Mouse (Mus musculus) midbrain, embryonic 15.5 days (tissue): ENCODE measurements around the gene Adra2c. TPM values are rescaled to one million over a fixed set of nuclear protein-coding genes. Genes with fewer than 3 reads are reported as not detected.

Experiments
- ATAC-seq: fragments of 200-750 bp; cut with Nextera tagmentation; replicated peaks from 2 replicates; pipeline ENCODE4 v1.8.0; 2017; ENCODE audit warnings: moderate TSS enrichment
- H3K27ac ChIP-seq: fragments of 300-500 bp; sonication (generic); 2 replicates; pipeline ENCODE4 v1.5.1; 2015; ENCODE audit warnings: mild to moderate bottlenecking, inconsistent platforms
- H3K27me3 ChIP-seq: fragments of 300-500 bp; sonication (generic); replicated peaks from 2 replicates; pipeline ENCODE4 v1.6.1; 2015; ENCODE audit warnings: inconsistent platforms
- H3K36me3 ChIP-seq: fragments of 300-500 bp; sonication (generic); replicated peaks from 2 replicates; pipeline ENCODE4 v1.6.1; 2015; ENCODE audit warnings: inconsistent platforms
- H3K4me1 ChIP-seq: fragments of 300-500 bp; sonication (generic); 2 replicates; pipeline ENCODE4 v1.6.1; 2015; ENCODE audit warnings: inconsistent platforms
- H3K4me2 ChIP-seq: fragments of 300-500 bp; sonication (generic); 2 replicates; pipeline ENCODE4 v1.6.1; 2015; ENCODE audit warnings: inconsistent platforms, mild to moderate bottlenecking, moderate library complexity
- H3K4me3 ChIP-seq: fragments of 300-500 bp; sonication (generic); 2 replicates; pipeline ENCODE4 v1.5.1; 2015; ENCODE audit warnings: mild to moderate bottlenecking, inconsistent platforms
- H3K9ac ChIP-seq: fragments of 300-500 bp; sonication (generic); 2 replicates; pipeline ENCODE4 v1.6.1; 2015; ENCODE audit warnings: mild to moderate bottlenecking, inconsistent platforms
- H3K9me3 ChIP-seq: fragments of 300-500 bp; sonication (generic); 2 replicates; pipeline ENCODE4 v1.6.1; 2016; ENCODE audit warnings: inconsistent platforms
- WGBS: fragments of 180-500 bp; shearing (Covaris S2); methylation state at CpG from one replicate; pipeline ENCODE4 v1.1.7; 2015; ENCODE audit warnings: mixed read lengths; 5-methylcytosine and 5-hydroxymethylcytosine counted together
- polyA plus RNA-seq: library from polyadenylated mRNA; unstranded; fragments of >200 nt; fragmentation: Nextera tagmentation; extraction: Ambion mirVana; gene quantifications from 2 replicates; pipeline ENCODE4 v1.2.1, GENCODE M21; 2015

Adra2c gene
- polyA plus RNA-seq, 1 experiment from 2014 or later = 0.32 TPM

DNA sequence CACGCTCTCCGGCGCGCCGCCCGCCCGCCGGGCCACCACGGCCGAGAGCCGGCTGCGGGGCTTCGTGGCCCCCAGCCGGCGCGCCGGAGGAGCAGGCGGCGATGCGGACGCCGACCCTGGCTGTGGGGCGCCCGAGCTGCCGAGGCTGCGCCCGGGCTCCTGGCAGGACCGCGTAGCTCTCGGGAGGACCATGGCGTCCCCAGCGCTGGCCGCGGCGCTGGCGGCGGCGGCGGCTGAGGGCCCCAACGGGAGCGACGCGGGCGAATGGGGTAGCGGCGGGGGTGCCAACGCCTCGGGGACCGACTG, 1.5 kb downstream of the Adra2c start:
- H3K4me3 ChIP-seq = peak overlapping the region; percentile 50
- no peaks in the 10 kb centered on the region for H3K36me3 ChIP-seq
- H3K27me3 ChIP-seq = peaks cover 75% of the 10 kb centered on the region
- H3K4me2 ChIP-seq = peak overlapping the region; percentile 91
- WGBS = 0% methylated on average over 43 of the region's 49 CpGs
- no peak for ATAC-seq
- no peaks in the 10 kb centered on the region for H3K9me3 ChIP-seq
- H3K27ac ChIP-seq = no peak overlapping the region
- peak overlapping the region; percentile 38; the same call in 1 of the 2 replicates for H3K9ac ChIP-seq
- H3K4me1 ChIP-seq = peaks cover 27% of the 10 kb centered on the region

DNA sequence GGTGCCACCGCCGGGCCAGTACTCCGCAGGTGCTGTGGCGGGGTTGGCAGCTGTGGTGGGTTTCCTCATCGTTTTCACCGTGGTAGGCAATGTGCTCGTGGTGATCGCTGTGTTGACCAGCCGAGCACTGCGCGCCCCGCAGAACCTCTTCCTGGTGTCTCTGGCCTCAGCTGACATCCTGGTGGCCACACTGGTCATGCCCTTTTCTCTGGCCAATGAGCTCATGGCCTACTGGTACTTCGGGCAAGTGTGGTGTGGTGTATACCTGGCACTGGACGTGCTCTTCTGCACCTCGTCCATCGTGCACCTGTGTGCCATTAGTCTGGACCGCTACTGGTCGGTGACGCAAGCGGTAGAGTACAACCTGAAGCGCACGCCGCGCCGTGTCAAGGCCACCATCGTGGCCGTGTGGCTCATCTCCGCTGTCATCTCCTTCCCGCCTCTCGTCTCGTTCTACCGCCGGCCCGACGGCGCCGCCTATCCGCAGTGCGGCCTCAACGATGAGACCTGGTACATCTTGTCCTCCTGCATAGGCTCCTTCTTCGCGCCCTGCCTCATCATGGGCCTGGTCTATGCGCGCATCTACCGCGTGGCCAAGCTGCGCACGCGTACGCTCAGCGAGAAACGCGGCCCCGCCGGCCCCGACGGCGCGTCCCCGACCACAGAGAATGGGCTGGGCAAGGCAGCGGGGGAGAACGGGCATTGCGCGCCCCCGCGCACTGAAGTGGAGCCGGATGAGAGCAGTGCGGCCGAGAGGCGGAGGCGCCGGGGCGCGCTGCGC, 2.1 kb downstream of the Adra2c start:
- Histone ChIP-seq H3K27ac (no peak overlapping the region), H3K27me3 (peaks cover 75% of the 10 kb centered on the region), H3K9ac (peak overlapping the region; percentile 38; the same call in 1 of the 2 replicates), H3K4me3 (peak overlapping the region; percentile 50), H3K36me3 (no peaks in the 10 kb centered on the region), H3K9me3 (no peaks in the 10 kb centered on the region), H3K4me2 (peak overlapping the region; percentile 91), H3K4me1 (peaks cover 27% of the 10 kb centered on the region)
- ATAC-seq = peak; percentile 65
- WGBS = 4% methylated on average over 75 of the region's 75 CpGs

DNA sequence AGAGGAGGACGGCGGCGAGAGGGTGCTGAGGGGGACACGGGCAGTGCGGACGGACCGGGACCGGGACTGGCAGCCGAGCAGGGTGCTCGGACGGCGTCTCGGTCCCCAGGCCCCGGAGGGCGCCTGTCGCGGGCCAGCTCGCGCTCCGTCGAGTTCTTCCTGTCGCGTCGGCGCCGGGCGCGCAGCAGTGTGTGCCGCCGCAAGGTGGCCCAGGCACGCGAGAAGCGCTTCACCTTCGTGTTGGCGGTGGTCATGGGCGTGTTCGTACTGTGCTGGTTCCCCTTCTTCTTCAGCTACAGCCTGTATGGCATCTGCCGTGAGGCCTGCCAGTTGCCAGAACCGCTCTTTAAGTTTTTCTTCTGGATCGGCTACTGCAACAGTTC, 2.7 kb downstream of the Adra2c start:
- Histone ChIP-seq H3K9ac (no peak overlapping the region), H3K9me3 (no peaks in the 10 kb centered on the region), H3K4me3 (peak overlapping the region; percentile 50), H3K4me2 (peak overlapping the region; percentile 91), H3K36me3 (no peaks in the 10 kb centered on the region), H3K27me3 (peaks cover 72% of the 10 kb centered on the region), H3K4me1 (peaks cover 27% of the 10 kb centered on the region), H3K27ac (no peak overlapping the region)
- whole genome bisulfite sequencing = 3% methylated on average over 40 of the region's 40 CpGs
- peak; percentile 7; the same call in 1 of the 2 replicates for ATAC-seq

DNA sequence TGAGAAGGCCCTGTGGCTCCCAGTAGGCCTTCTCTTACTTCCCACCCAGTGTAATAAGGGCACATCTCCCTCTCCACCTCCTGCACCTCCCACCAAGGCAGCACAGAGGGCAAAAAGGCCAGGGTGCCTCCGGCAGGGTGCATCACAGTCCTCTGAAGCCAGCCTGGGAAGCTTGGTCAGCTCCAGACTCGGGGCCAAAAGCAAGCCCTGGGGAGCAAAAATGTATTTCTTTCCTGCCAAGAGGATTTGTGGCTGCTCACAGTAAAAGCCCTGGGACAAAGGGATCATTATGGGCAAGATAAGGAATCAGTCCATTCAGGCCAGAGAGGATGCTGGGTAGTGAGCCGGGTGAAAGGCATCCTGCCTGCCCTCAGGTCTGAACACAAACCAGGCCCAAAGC, 7.2 kb downstream of the Adra2c start:
- 36% methylated on average over 3 of the region's 3 CpGs for WGBS
- Histone ChIP-seq H3K9me3 (no peaks in the 10 kb centered on the region), H3K4me3 (no peak overlapping the region), H3K27ac (no peak overlapping the region), H3K36me3 (no peaks in the 10 kb centered on the region), H3K27me3 (peaks cover 28% of the 10 kb centered on the region), H3K9ac (no peak overlapping the region), H3K4me2 (no peak overlapping the region), H3K4me1 (peaks cover 6% of the 10 kb centered on the region)
- ATAC-seq = no peak

DNA sequence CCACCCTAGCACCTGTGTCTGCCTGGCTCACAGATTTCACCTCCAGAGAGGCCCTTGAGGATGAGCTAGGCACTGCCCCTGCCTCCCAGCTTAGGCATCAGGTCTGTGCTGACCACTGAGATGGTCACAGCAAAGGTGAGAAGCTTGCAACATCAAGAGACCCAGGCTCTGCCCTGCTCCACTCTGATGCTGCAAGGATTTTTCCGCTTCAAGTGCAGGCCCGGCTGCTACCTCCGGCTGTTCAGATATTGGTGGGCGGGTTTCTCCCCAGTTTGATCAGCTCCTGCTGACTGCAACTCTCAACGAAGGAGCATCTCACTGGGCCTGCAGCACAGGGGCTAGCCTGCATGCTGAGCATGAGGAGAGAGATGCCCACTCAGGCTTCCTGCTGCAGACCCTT, 8.1 kb downstream of the Adra2c start:
- Histone ChIP-seq H3K36me3 (no peaks in the 10 kb centered on the region), H3K9ac (no peak overlapping the region), H3K4me1 (no peaks in the 10 kb centered on the region; the same call in 1 of the 2 replicates), H3K27me3 (peaks cover 19% of the 10 kb centered on the region), H3K9me3 (no peaks in the 10 kb centered on the region), H3K4me3 (no peak overlapping the region), H3K4me2 (no peak overlapping the region), H3K27ac (no peak overlapping the region)
- no peak for ATAC-seq
- WGBS = 76% methylated on average over 5 of the region's 5 CpGs

DNA sequence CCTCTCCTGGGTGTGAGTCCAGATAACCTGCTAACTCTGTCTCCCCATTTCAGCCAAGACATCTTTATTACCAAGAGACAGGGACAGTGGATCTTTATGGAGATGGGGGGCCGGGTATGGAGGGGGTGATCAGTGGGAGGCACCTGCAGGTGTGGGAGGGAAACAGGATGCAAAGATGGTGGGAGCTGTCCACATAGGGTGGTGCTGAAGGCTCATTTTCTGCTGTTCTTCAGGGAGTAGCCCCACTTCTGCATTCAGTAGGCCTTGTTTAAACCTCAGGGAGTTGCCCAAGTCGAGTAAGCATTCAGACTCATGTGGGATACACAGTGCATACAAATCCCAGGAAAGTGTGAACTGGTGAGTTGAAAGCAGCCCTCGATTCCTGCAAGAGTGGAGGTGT, 21.5 kb downstream of the Adra2c start:
- no peaks in the 10 kb centered on the region for H3K9me3 ChIP-seq
- no peak overlapping the region for H3K9ac ChIP-seq
- H3K4me1 ChIP-seq = no peaks in the 10 kb centered on the region
- H3K4me3 ChIP-seq = no peak overlapping the region
- H3K27ac ChIP-seq = no peak overlapping the region
- no peak for ATAC-seq
- 31% methylated on average over 3 of the region's 3 CpGs for WGBS
- no peak overlapping the region for H3K4me2 ChIP-seq
- H3K36me3 ChIP-seq = no peaks in the 10 kb centered on the region
- H3K27me3 ChIP-seq = no peaks in the 10 kb centered on the region

DNA sequence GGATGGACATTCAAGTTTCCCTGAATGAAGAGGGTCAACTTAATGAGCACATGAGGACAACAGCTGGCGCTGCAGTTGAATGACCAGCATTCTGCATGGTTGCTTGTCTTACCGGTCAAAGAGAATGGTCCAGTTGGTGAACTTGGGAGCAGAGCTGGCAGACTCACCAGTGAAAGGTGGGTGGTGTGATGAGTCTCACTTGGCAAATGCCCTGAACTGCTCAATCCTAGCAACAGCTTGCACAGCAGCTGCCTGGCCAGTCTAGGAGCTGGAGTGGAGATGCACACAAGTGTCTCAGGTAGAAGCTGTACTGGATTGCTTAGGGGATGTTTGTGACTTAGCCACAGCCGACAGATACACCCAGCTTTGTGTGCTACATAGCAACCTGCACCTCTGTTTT, 26.1 kb downstream of the Adra2c start:
- ATAC-seq = no peak

DNA sequence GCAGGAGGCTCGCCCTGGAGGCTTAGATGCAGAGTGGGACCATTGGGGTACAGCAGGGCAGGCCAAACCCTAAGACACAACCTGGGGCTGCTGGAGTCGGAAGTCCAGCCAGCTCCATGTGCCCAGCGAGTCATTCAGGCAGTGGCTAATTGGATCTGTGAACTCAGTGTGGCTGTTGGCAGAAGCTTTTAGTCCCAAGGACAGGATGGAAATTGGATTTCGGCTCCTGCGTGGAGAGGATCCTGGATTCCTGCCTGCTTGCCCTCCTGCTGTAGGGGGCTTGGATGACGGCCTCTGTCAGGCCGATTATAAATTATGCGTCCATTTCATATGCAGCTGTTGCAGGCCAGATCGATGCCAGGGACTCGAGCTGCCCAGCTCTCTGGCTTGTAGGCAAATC, 27.2 kb downstream of the Adra2c start:
- WGBS = 48% methylated on average over 10 of the region's 10 CpGs
- H3K27me3 ChIP-seq = no peaks in the 10 kb centered on the region
- H3K4me3 ChIP-seq = no peak overlapping the region
- no peaks in the 10 kb centered on the region for H3K9me3 ChIP-seq
- H3K9ac ChIP-seq = no peak overlapping the region
- no peaks in the 10 kb centered on the region for H3K4me1 ChIP-seq
- H3K27ac ChIP-seq = peak overlapping the region; percentile 14
- H3K36me3 ChIP-seq = no peaks in the 10 kb centered on the region
- H3K4me2 ChIP-seq = no peak overlapping the region
- no peak for ATAC-seq

More for the DNA sequence above, 26.1 kb downstream of the Adra2c start:
- Histone ChIP-seq H3K4me1 (no peaks in the 10 kb centered on the region), H3K4me3 (no peak overlapping the region), H3K9ac (no peak overlapping the region), H3K4me2 (no peak overlapping the region), H3K27ac (no peak overlapping the region), H3K27me3 (no peaks in the 10 kb centered on the region), H3K36me3 (no peaks in the 10 kb centered on the region), H3K9me3 (no peaks in the 10 kb centered on the region)
- WGBS = 82% methylated on average over 3 of the region's 3 CpGs

DNA sequence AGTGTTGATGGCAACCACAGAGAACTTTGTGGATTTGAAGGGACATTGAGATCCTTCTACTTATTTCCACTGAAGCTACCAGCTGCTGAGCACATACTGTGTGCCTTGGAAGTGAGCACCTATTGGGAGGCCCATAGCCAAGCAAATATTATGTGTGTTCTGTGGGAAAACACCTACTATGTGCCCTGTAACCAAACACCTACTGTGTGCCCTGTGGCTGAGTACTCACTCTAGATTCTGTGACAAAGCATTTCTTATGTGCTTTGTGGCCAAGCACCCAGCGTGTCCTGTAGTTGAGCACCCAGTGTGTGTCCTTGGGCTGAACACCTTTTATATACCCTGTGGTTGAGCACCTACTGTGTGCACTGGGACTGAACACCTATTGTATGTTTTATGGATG, 28.6 kb downstream of the Adra2c start:
- no peak overlapping the region for H3K4me2 ChIP-seq
- H3K36me3 ChIP-seq = no peaks in the 10 kb centered on the region
- no peak overlapping the region for H3K27ac ChIP-seq
- no peak for ATAC-seq
- H3K9ac ChIP-seq = no peak overlapping the region
- no peaks in the 10 kb centered on the region for H3K4me1 ChIP-seq
- H3K4me3 ChIP-seq = no peak overlapping the region
- 92% methylated on average over 1 of the region's 1 CpGs for WGBS
- H3K9me3 ChIP-seq = no peaks in the 10 kb centered on the region
- no peaks in the 10 kb centered on the region for H3K27me3 ChIP-seq

DNA sequence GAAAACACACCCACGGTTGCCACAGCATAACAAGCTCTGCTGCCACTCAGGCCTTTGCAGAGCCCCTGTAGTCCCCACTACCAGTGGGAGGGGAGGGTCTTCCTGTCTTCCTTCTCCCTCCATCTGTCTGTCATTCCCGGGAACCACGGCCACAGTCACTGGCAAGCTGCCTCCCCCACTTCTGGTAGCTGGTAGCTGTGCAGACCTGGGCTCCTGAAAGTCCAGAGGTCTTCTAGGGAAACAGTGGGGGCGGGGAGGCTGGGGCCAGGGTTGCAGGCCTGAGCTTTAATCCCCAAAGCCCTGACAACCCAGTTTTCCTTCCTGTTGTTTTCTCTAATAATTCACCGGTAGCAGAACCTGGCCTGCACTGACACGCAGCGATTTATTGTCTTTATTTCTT, 31.7 kb downstream of the Adra2c start:
- no peak overlapping the region for H3K27ac ChIP-seq
- no peaks in the 10 kb centered on the region for H3K9me3 ChIP-seq
- H3K4me2 ChIP-seq = no peak overlapping the region
- H3K4me1 ChIP-seq = peaks cover 12% of the 10 kb centered on the region
- ATAC-seq = no peak
- WGBS = 50% methylated on average over 7 of the region's 7 CpGs
- no peaks in the 10 kb centered on the region for H3K36me3 ChIP-seq
- no peak overlapping the region for H3K9ac ChIP-seq
- H3K4me3 ChIP-seq = no peak overlapping the region
- H3K27me3 ChIP-seq = no peaks in the 10 kb centered on the region

DNA sequence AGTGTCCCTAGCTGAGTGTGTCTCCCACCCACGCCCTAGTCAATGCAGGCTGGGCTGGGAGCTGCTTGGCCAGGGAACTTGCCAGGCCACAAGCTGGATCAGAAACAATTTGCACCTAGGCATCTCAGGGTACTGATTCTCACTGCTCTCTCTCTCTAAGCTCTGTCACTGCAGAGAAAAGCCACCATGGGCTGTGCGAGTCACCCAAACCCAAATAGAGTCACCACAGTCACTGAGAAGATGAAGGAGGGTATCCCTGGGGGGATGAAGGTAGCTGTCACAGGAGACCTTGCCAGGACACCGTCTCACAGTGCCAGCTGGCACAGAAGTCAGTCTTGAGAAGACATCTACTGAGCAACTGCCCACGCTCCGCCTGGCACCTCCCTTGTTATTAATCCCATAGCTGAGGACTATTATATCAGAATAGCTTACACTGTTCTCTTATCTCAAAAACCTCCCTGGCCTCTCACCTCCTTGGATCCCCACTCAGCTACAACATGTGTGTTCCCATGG, 33.7 kb downstream of the Adra2c start:
- Histone ChIP-seq H3K27ac (no peak overlapping the region), H3K4me1 (peaks cover 12% of the 10 kb centered on the region), H3K9ac (no peak overlapping the region), H3K4me2 (no peak overlapping the region), H3K27me3 (no peaks in the 10 kb centered on the region), H3K9me3 (no peaks in the 10 kb centered on the region), H3K4me3 (no peak overlapping the region), H3K36me3 (no peaks in the 10 kb centered on the region)
- WGBS = 88% methylated on average over 5 of the region's 5 CpGs
- no peak for ATAC-seq

DNA sequence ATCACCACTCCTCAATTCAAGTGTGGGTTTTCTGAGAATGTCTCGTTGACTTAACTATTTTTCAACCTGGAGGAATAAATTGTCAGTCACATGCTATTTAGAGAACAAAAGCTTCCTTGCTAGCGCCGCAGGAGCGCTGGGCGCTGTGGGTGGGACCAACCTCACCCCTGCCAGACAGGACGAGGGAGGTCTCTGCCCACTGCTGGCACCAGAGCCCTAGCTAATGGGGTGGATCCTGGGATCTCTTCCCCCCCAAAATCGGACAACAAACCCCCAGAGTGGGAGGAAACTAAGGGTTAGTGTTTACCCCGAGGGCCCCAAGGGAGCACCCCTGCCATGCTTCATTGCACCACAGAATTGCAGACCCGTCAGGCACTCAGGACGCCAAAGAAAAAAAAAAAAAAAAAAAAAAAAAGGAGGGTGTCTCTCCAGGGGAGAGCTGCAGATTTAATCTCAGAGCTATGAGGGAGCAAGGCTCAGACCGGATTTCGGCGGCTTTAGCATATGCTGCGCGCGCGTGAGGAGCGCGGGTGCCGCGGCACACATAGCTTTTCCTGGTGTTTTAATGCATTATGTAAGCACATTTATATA, 35.2 kb downstream of the Adra2c start:
- WGBS = 1% methylated on average over 21 of the region's 21 CpGs
- H3K27ac ChIP-seq = no peak overlapping the region
- H3K4me3 ChIP-seq = peak overlapping the region; percentile 34
- no peaks in the 10 kb centered on the region for H3K36me3 ChIP-seq
- peak overlapping the region; percentile 48 for H3K9ac ChIP-seq
- ATAC-seq = peak; percentile 72
- no peaks in the 10 kb centered on the region for H3K27me3 ChIP-seq
- peak overlapping the region; percentile 66 for H3K4me2 ChIP-seq
- H3K9me3 ChIP-seq = no peaks in the 10 kb centered on the region
- H3K4me1 ChIP-seq = peaks cover 12% of the 10 kb centered on the region
